ENCODE assay signal across 33 mouse cellular contexts in genomic region chr11:100013691-100014171, GRCm38 (mm10). TPM values are rescaled to one million over a fixed set of nuclear protein-coding genes. Genes with fewer than 3 reads are reported as not detected.
DNase-seq lines count a peak whose midpoint lies in the region; ATAC-seq lines count a peak whose summit lies in the region.
"Had no signal": no experiment of that assay in that cellular context is flagged by ENCODE, and none has a peak within 500 bp of the region (broad histone marks: within the 10 kb centered on the region; RNA-seq: fewer than 3 reads in every experiment).

No protein-coding gene starts in this region.

- H3K4me1 ChIP-seq in embryonic facial prominence, embryonic 11.5 days (ENCODE audit: control insufficient read depth, insufficient read depth, low read length): no peaks in the 10 kb centered on the region
- no peaks in the 10 kb centered on the region for H3K4me1 ChIP-seq in embryonic facial prominence, embryonic 10.5 days
- H3K4me1 ChIP-seq: forebrain, embryonic 12.5 days; hindbrain, embryonic 12.5 days; limb, embryonic 13.5 days; neural tube, embryonic 13.5 days had no signal

- no peaks in the 10 kb centered on the region for H3K9me3 ChIP-seq in embryonic facial prominence, embryonic 11.5 days (replicated peaks; ENCODE audit: control insufficient read depth, low read length)
- H3K9me3 ChIP-seq in embryonic facial prominence, embryonic 10.5 days: no peaks in the 10 kb centered on the region
- H3K9me3 ChIP-seq: forebrain, embryonic 12.5 days; hindbrain, embryonic 12.5 days; limb, embryonic 13.5 days; neural tube, embryonic 13.5 days had no signal

- H3K9ac ChIP-seq in embryonic facial prominence, embryonic 11.5 days (replicated peaks; ENCODE audit: low read length): no peak overlapping the region
- H3K9ac ChIP-seq: forebrain, embryonic 12.5 days; hindbrain, embryonic 12.5 days; limb, embryonic 13.5 days; liver, embryonic 14.5 days; neural tube, embryonic 13.5 days had no signal

- 61% methylated on average over 4 of the region's 4 CpGs for WGBS in embryonic facial prominence, embryonic 11.5 days
- 73% methylated on average over 4 of the region's 4 CpGs for WGBS in embryonic facial prominence, embryonic 10.5 days

- H3K27me3 ChIP-seq in embryonic facial prominence, embryonic 11.5 days (ENCODE audit: control insufficient read depth, insufficient read depth, low read length): no peaks in the 10 kb centered on the region
- H3K27me3 ChIP-seq in embryonic facial prominence, embryonic 10.5 days (replicated peaks; ENCODE audit: low read depth, poor library complexity, severe bottlenecking): no peaks in the 10 kb centered on the region
- H3K27me3 ChIP-seq: forebrain, embryonic 12.5 days; hindbrain, embryonic 12.5 days; limb, embryonic 13.5 days; neural tube, embryonic 13.5 days had no signal

- no peaks in the 10 kb centered on the region for H3K36me3 ChIP-seq in embryonic facial prominence, embryonic 11.5 days (replicated peaks; ENCODE audit: control insufficient read depth, insufficient read depth, low read depth, low read length)
- no peaks in the 10 kb centered on the region for H3K36me3 ChIP-seq in embryonic facial prominence, embryonic 10.5 days (replicated peaks)
- H3K36me3 ChIP-seq: forebrain, embryonic 12.5 days; hindbrain, embryonic 12.5 days; limb, embryonic 13.5 days; neural tube, embryonic 13.5 days had no signal

- peak; percentile 5 for DNase-seq in embryonic facial prominence, embryonic 11.5 days (ENCODE audit: low spot score)
- no peak for DNase-seq in embryonic facial prominence, embryonic 10.5 days (ENCODE audit: low spot score)
- DNase-seq in urinary bladder, adult 18-20 months (ENCODE audit: low spot score in 2 of 2): peak; percentile 52 to 62
- no peak for DNase-seq in urinary bladder, postnatal 10 days (ENCODE audit: low spot score)
- peak; percentile 56 for DNase-seq in lung, postnatal 36 days
- peak; percentile 28 to 47 for DNase-seq in urinary bladder, postnatal 36 days (ENCODE audit: low spot score in 2 of 2)
- no peak for DNase-seq in left cerebral cortex, adult 18-20 months (ENCODE audit: low spot score in 2 of 2)
- no peak for DNase-seq in gastrocnemius, postnatal 25 days
- DNase-seq: adrenal gland, postnatal 14 days; cerebellum, adult 11 months; cerebellum, postnatal 14 days; embryo, embryonic 11 days; gastrocnemius, postnatal 14 days; kidney, adult 9 months; midbrain, embryonic 14.5 days; right cerebral cortex, adult 18-20 months; thymus, adult 18-20 months had no signal

- H3K4me3 ChIP-seq in embryonic facial prominence, embryonic 11.5 days (ENCODE audit: low read depth, low read length): no peak overlapping the region
- no peak overlapping the region for H3K4me3 ChIP-seq in embryonic facial prominence, embryonic 10.5 days
- H3K4me3 ChIP-seq: forebrain, embryonic 12.5 days; hindbrain, embryonic 12.5 days; limb, embryonic 13.5 days; neural tube, embryonic 13.5 days had no signal

- no peak overlapping the region for H3K27ac ChIP-seq in embryonic facial prominence, embryonic 11.5 days (replicated peaks; ENCODE audit: low read depth, low read length)
- H3K27ac ChIP-seq in embryonic facial prominence, embryonic 10.5 days (replicated peaks): no peak overlapping the region
- H3K27ac ChIP-seq: forebrain, embryonic 12.5 days; hindbrain, embryonic 12.5 days; limb, embryonic 13.5 days; liver, embryonic 14.5 days; neural tube, embryonic 13.5 days had no signal

- ATAC-seq in embryonic facial prominence, embryonic 11.5 days (replicated peaks; ENCODE audit: insufficient number of reproducible peaks, low FRiP score, low TSS enrichment, low read depth): no peak
- ATAC-seq: activated CD4-positive, CD25-positive, alpha-beta regulatory T cell, adult 4 months; CD4-positive, CD25-positive, alpha-beta regulatory T cell, adult 4 months had no signal

- H3K4me2 ChIP-seq in embryonic facial prominence, embryonic 11.5 days (ENCODE audit: low read depth, low read length): no peak overlapping the region
- H3K4me2 ChIP-seq: forebrain, embryonic 12.5 days; hindbrain, embryonic 12.5 days; limb, embryonic 13.5 days; neural tube, embryonic 13.5 days had no signal

RNA-seq across cellular contexts. Expression of gene Krt33a, which starts 2.3 kb away (rescaled TPM):
- polyA plus RNA-seq in embryonic facial prominence, embryonic 11.5 days (2014; fragmentation: Nextera tagmentation; extraction: Ambion mirVana): not detected in 2 replicates
- not detected in 2 replicates for polyA plus RNA-seq in embryonic facial prominence, embryonic 10.5 days (2016; fragmentation: Nextera tagmentation; extraction: Ambion mirVana)
- not detected for total RNA-seq in left cerebral cortex, adult 18-20 months (2021)
- total RNA-seq in gastrocnemius, postnatal 25 days (2021): not detected
- total RNA-seq: adrenal gland, postnatal 14 days; ES-E14; heart, postnatal 10 days; layer of hippocampus, postnatal 10 days; left cerebral cortex, postnatal 14 days; megakaryocyte progenitor cell, adult 5-6 weeks had no signal
- polyA plus RNA-seq: activated CD4-positive, CD25-positive, alpha-beta regulatory T cell, adult 4 months; brain, embryonic 14.5 days; CD4-positive, CD25-positive, alpha-beta regulatory T cell, adult 4 months; forebrain, embryonic 12.5 days; frontal cortex, adult 2 months; hindbrain, embryonic 12.5 days; large intestine, adult 2 months; limb, embryonic 13.5 days; liver, embryonic 14.5 days; midbrain, embryonic 14.5 days; neural tube, embryonic 13.5 days; small intestine, adult 2 months had no signal

RNA-seq across cellular contexts. Expression of gene Krt33b, which starts 15.9 kb away (rescaled TPM):
- not detected in 2 replicates for polyA plus RNA-seq in embryonic facial prominence, embryonic 11.5 days (2014; fragmentation: Nextera tagmentation; extraction: Ambion mirVana)
- not detected in 2 replicates for polyA plus RNA-seq in embryonic facial prominence, embryonic 10.5 days (2016; fragmentation: Nextera tagmentation; extraction: Ambion mirVana)
- not detected for total RNA-seq in left cerebral cortex, adult 18-20 months (2021)
- total RNA-seq in gastrocnemius, postnatal 25 days (2021): not detected
- total RNA-seq: adrenal gland, postnatal 14 days; ES-E14; heart, postnatal 10 days; layer of hippocampus, postnatal 10 days; left cerebral cortex, postnatal 14 days; megakaryocyte progenitor cell, adult 5-6 weeks had no signal
- polyA plus RNA-seq: activated CD4-positive, CD25-positive, alpha-beta regulatory T cell, adult 4 months; CD4-positive, CD25-positive, alpha-beta regulatory T cell, adult 4 months; forebrain, embryonic 12.5 days; frontal cortex, adult 2 months; hindbrain, embryonic 12.5 days; large intestine, adult 2 months; liver, embryonic 14.5 days; midbrain, embryonic 14.5 days; neural tube, embryonic 13.5 days; small intestine, adult 2 months had no signal

RNA-seq across cellular contexts. Expression of gene Krtap17-1, which starts 19.9 kb away (rescaled TPM):
- polyA plus RNA-seq in embryonic facial prominence, embryonic 11.5 days (2014; fragmentation: Nextera tagmentation; extraction: Ambion mirVana): not detected in 2 replicates
- polyA plus RNA-seq in embryonic facial prominence, embryonic 10.5 days (2016; fragmentation: Nextera tagmentation; extraction: Ambion mirVana): not detected in 2 replicates
- not detected for total RNA-seq in left cerebral cortex, adult 18-20 months (2021)
- total RNA-seq in gastrocnemius, postnatal 25 days (2021): not detected
- total RNA-seq: adrenal gland, postnatal 14 days; ES-E14; gastrocnemius, postnatal 14 days; heart, postnatal 10 days; layer of hippocampus, postnatal 10 days; left cerebral cortex, postnatal 14 days; megakaryocyte progenitor cell, adult 5-6 weeks had no signal
- polyA plus RNA-seq: activated CD4-positive, CD25-positive, alpha-beta regulatory T cell, adult 4 months; CD4-positive, CD25-positive, alpha-beta regulatory T cell, adult 4 months; forebrain, embryonic 12.5 days; frontal cortex, adult 2 months; hindbrain, embryonic 12.5 days; large intestine, adult 2 months; liver, embryonic 14.5 days; midbrain, embryonic 14.5 days; neural tube, embryonic 13.5 days; small intestine, adult 2 months had no signal

RNA-seq across cellular contexts. Expression of gene Krtap16-1, which starts 27.3 kb away (rescaled TPM):
- not detected in 2 replicates for polyA plus RNA-seq in embryonic facial prominence, embryonic 11.5 days (2014; fragmentation: Nextera tagmentation; extraction: Ambion mirVana)
- polyA plus RNA-seq in embryonic facial prominence, embryonic 10.5 days (2016; fragmentation: Nextera tagmentation; extraction: Ambion mirVana): not detected in 2 replicates
- total RNA-seq in left cerebral cortex, adult 18-20 months (2021): not detected
- total RNA-seq in gastrocnemius, postnatal 25 days (2021): not detected
- total RNA-seq: adrenal gland, postnatal 14 days; ES-E14; gastrocnemius, postnatal 14 days; heart, postnatal 10 days; layer of hippocampus, postnatal 10 days; left cerebral cortex, postnatal 14 days; megakaryocyte progenitor cell, adult 5-6 weeks had no signal
- polyA plus RNA-seq: activated CD4-positive, CD25-positive, alpha-beta regulatory T cell, adult 4 months; CD4-positive, CD25-positive, alpha-beta regulatory T cell, adult 4 months; forebrain, embryonic 12.5 days; hindbrain, embryonic 12.5 days; large intestine, adult 2 months; limb, embryonic 13.5 days; liver, embryonic 14.5 days; midbrain, embryonic 14.5 days; neural tube, embryonic 13.5 days; small intestine, adult 2 months had no signal

RNA-seq across cellular contexts. Expression of gene Krt34, which starts 27.6 kb away (rescaled TPM):
- polyA plus RNA-seq in embryonic facial prominence, embryonic 11.5 days (2014; fragmentation: Nextera tagmentation; extraction: Ambion mirVana): not detected in 2 replicates
- not detected in 2 replicates for polyA plus RNA-seq in embryonic facial prominence, embryonic 10.5 days (2016; fragmentation: Nextera tagmentation; extraction: Ambion mirVana)
- total RNA-seq in left cerebral cortex, adult 18-20 months (2021): not detected
- not detected for total RNA-seq in gastrocnemius, postnatal 25 days (2021)
- total RNA-seq: adrenal gland, postnatal 14 days; ES-E14; gastrocnemius, postnatal 14 days; heart, postnatal 10 days; layer of hippocampus, postnatal 10 days; left cerebral cortex, postnatal 14 days; megakaryocyte progenitor cell, adult 5-6 weeks had no signal
- polyA plus RNA-seq: activated CD4-positive, CD25-positive, alpha-beta regulatory T cell, adult 4 months; brain, embryonic 14.5 days; CD4-positive, CD25-positive, alpha-beta regulatory T cell, adult 4 months; forebrain, embryonic 12.5 days; frontal cortex, adult 2 months; hindbrain, embryonic 12.5 days; large intestine, adult 2 months; limb, embryonic 13.5 days; liver, embryonic 14.5 days; midbrain, embryonic 14.5 days; neural tube, embryonic 13.5 days; small intestine, adult 2 months had no signal

Comparison
In these comparisons a context has a peak if more than half of its experiments do, and no peak if none do; other contexts are left out.
1. DNase-seq: peak in embryonic facial prominence, embryonic 11.5 days (single experiment), urinary bladder, adult 18-20 months (2 of 2), lung, postnatal 36 days (single experiment) and urinary bladder, postnatal 36 days (2 of 2); none in embryonic facial prominence, embryonic 10.5 days (single experiment), urinary bladder, postnatal 10 days (single experiment), left cerebral cortex, adult 18-20 months (0 of 2) and gastrocnemius, postnatal 25 days (single experiment).